Mouse (Mus musculus) small intestine, adult 2 months (tissue): ENCODE results near the gene Spata25.

Experiments used
- CTCF ChIP-seq: fragments of 200-500 bp; IDR thresholded peaks from 2 replicates; pipeline ENCODE4 v1.5.1; 2012; ENCODE audit warnings: low read depth, mild to moderate bottlenecking, control low read depth, inconsistent platforms, low read length, moderate library complexity, mixed read lengths; ENCODE audit not compliant: insufficient replicate concordance, insufficient read length; ENCODE audit errors: extremely low read depth
- POLR2A ChIP-seq: fragments of 200-500 bp; IDR thresholded peaks from 2 replicates; pipeline ENCODE4 v1.6.1; 2012; ENCODE audit warnings: low read depth, mild to moderate bottlenecking, control low read depth, inconsistent platforms, low read length, moderate library complexity

GRCm38 (mm10) chr2:164784869-164785420 is 43.4 kb downstream of the Spata25 start:
- no peak for TF ChIP-seq CTCF
- TF ChIP-seq POLR2A = no peak
